Mouse (Mus musculus) limb, embryonic 12.5 days (tissue): ENCODE data around the gene Olfr1012. TPM values are rescaled to one million over a fixed set of nuclear protein-coding genes. Genes with fewer than 3 reads are reported as not detected.
"Not testable (repeated sequence)": the region's sequence is repeated elsewhere in the genome, so short reads cannot be mapped to it uniquely, and the experiment has no call there.

Source experiments
- ATAC-seq: fragments of 200-750 bp; cut with Nextera tagmentation; 2 replicates; pipeline ENCODE4 v1.8.0; 2017; ENCODE audit warnings: low read depth, moderate TSS enrichment; ENCODE audit not compliant: insufficient number of reproducible peaks, insufficient read depth, low FRiP score, low TSS enrichment
- H3K27ac ChIP-seq: fragments of 300-500 bp; sonication (generic); 2 replicates; pipeline ENCODE4 v1.5.1; 2016; ENCODE audit warnings: mild to moderate bottlenecking, moderate library complexity
- H3K27me3 ChIP-seq: fragments of 300-500 bp; sonication (generic); 2 replicates; pipeline ENCODE4 v1.6.1; 2016; ENCODE audit warnings: mild to moderate bottlenecking, moderate library complexity
- H3K36me3 ChIP-seq: fragments of 300-500 bp; sonication (generic); 2 replicates; pipeline ENCODE4 v1.6.1; 2016; ENCODE audit warnings: mild to moderate bottlenecking, moderate library complexity
- H3K4me1 ChIP-seq: fragments of 300-500 bp; sonication (generic); replicated peaks from 2 replicates; pipeline ENCODE4 v1.6.1; 2016
- H3K4me2 ChIP-seq: fragments of 300-500 bp; sonication (generic); 2 replicates; pipeline ENCODE4 v1.6.1; 2016; ENCODE audit warnings: mild to moderate bottlenecking, moderate library complexity
- H3K4me3 ChIP-seq: fragments of 300-500 bp; sonication (generic); replicated peaks from 2 replicates; pipeline ENCODE4 v1.5.1; 2016; ENCODE audit warnings: mild to moderate bottlenecking
- H3K9ac ChIP-seq: fragments of 300-500 bp; sonication (generic); replicated peaks from 2 replicates; pipeline ENCODE4 v1.6.1; 2016; ENCODE audit warnings: mild to moderate bottlenecking, moderate library complexity
- H3K9me3 ChIP-seq: fragments of 300-500 bp; sonication (generic); 2 replicates; pipeline ENCODE4 v1.6.1; 2016; ENCODE audit warnings: mild to moderate bottlenecking, moderate library complexity
- whole genome bisulfite sequencing: fragments of 180-500 bp; shearing (Covaris S2); methylation state at CpG from one replicate; pipeline ENCODE4 v1.1.7; 2016; 5-methylcytosine and 5-hydroxymethylcytosine counted together
- polyA plus RNA-seq: library from polyadenylated mRNA; unstranded; fragments of >200 nt; fragmentation: Nextera tagmentation; extraction: Ambion mirVana; gene quantifications from 2 replicates; pipeline ENCODE4 v1.2.1, GENCODE M21; 2016

Olfr1012 gene
- not detected in 2 replicates for polyA plus RNA-seq

DNA sequence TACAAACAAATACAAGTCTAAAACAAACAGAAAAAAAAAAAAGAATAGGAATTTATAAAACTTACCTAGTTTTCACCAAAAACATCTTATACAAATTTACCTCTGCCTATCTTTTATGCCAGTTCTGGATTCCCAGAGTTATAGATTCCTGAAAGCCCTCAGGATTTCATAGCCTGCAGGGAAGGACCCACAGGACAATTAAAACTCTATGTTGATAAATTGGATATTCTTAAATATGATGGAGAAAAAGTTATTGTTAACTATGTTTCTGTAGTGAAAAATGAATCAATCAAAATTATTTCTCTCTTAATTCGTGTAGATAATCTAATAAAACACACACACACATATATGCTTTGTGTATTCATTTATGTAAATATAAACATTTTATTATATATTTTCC is at the start of gene Olfr1012:
TSS of gene Olfr1012 (minus strand) at position 101 of the 400 bp plus-strand sequence.
- no peak within 1 kb of the TSS for H3K27ac ChIP-seq
- no peaks in the 10 kb centered on the region for H3K27me3 ChIP-seq
- no peaks in the 10 kb centered on the region for H3K36me3 ChIP-seq
- H3K4me2 ChIP-seq: no peak within 1 kb of the TSS
- no peaks in the 10 kb centered on the region for H3K9me3 ChIP-seq
- no peaks in the 10 kb centered on the region for H3K4me1 ChIP-seq
- ATAC-seq: no peak
- no peak within 1 kb of the TSS for H3K9ac ChIP-seq
- 76% methylated on average over 1 of the region's 1 CpGs for WGBS
- no peak within 1 kb of the TSS for H3K4me3 ChIP-seq

DNA sequence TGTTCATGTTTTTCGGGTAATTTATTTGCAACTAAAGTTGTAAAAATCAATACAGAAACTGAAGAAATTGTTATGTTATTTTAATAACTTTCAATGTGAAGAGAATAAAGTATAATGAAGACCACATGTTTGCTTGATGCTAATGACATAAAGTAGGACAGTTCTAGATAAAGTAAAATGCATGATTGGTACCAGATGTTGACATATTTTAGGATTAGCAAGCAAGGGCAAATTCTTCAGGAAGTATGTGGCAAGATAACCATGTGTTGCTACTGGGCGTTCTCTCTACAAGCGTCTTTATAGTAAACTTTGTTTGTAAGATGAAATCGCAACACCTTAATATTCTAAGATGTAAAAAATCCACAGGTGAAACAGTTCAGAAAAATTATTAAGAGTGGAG is 41.9 kb upstream of the Olfr1012 start:
- Histone ChIP-seq H3K9me3 (no peaks in the 10 kb centered on the region), H3K4me3 (no peak overlapping the region), H3K27ac (no peak overlapping the region), H3K9ac (no peak overlapping the region), H3K4me2 (no peak overlapping the region), H3K36me3 (no peaks in the 10 kb centered on the region), H3K4me1 (no peaks in the 10 kb centered on the region), H3K27me3 (no peaks in the 10 kb centered on the region)
- no peak for ATAC-seq
- WGBS: 58% methylated on average over 4 of the region's 4 CpGs

DNA sequence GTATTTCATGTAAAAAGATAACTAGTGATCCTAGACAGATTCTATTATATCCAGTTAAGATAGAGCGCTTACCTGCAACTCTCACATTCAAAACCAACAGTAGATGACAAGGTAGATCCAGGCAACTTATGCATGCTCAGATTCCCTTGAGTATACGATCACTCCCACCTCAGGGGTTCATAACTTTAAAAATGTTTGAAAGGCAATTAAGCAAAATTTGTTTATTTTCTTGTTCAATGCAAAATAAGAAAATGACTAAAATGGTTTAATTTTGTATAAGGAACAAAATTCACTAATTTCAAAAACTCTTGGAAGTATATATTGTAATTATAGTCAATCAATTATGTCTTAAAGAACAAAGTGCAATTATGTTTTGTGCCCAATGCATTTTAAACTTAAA is 39.9 kb upstream of the Olfr1012 start, which contains the start of gene Olfr1016:
TSS of gene Olfr1016 (minus strand) at position 101 of the 400 bp plus-strand sequence.
- no peak within 1 kb of the TSS for H3K4me3 ChIP-seq
- H3K27ac ChIP-seq: no peak within 1 kb of the TSS
- no peaks in the 10 kb centered on the region for H3K27me3 ChIP-seq
- no peak within 1 kb of the TSS for H3K9ac ChIP-seq
- no peaks in the 10 kb centered on the region for H3K4me1 ChIP-seq
- H3K4me2 ChIP-seq: no peak within 1 kb of the TSS
- 90% methylated on average over 2 of the region's 2 CpGs for WGBS
- H3K36me3 ChIP-seq: no peaks in the 10 kb centered on the region
- no peaks in the 10 kb centered on the region for H3K9me3 ChIP-seq
- ATAC-seq: no peak

DNA sequence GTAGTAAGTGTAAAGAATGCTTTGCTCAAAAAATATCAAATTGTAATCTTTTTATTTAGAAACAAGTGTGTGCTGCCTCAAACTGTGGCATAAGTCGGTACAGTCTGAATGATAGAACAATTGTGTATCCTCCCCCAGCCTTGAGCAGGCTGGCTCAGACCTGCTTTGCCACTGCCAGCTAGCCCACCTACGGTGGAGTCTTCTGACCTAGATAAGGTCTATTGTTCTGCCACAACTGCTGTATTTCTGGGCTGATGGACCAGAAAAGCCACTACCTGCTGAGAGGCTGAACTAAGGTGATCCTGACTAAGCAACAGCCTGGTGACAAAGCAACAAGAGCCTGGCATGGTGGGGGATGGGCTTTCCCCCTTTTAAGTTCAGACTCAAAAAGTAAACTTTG is 29.8 kb upstream of the Olfr1012 start:
- 69% methylated on average over 2 of the region's 2 CpGs for WGBS
- no peak for ATAC-seq
- Histone ChIP-seq H3K27me3 (no peaks in the 10 kb centered on the region), H3K36me3 (no peaks in the 10 kb centered on the region), H3K4me2 (no peak overlapping the region), H3K9me3 (no peaks in the 10 kb centered on the region), H3K4me3 (no peak overlapping the region), H3K4me1 (no peaks in the 10 kb centered on the region), H3K27ac (no peak overlapping the region), H3K9ac (no peak overlapping the region)

DNA sequence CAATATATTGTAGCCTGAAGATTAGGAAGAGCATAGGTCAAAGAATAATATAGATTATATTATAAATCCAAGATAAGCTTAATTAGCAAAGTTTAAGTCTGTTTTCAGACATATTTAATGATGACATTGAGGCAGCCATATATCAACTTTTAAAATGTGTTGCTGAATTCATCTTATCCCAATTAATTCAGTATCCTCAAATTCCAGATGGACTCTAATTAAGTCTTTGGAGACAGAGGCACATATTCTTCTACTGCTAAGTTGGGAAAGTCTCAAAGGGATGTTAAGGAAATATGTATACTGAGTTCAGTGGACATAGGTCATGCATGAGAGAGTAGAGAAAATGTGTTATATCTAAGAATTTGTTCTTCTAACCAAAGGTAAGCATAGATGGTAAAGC is 19.2 kb upstream of the Olfr1012 start, which contains the start of gene Olfr1015:
TSS of gene Olfr1015 (plus strand) at position 301 of the 400 bp plus-strand sequence.
- ATAC-seq: no peak

DNA sequence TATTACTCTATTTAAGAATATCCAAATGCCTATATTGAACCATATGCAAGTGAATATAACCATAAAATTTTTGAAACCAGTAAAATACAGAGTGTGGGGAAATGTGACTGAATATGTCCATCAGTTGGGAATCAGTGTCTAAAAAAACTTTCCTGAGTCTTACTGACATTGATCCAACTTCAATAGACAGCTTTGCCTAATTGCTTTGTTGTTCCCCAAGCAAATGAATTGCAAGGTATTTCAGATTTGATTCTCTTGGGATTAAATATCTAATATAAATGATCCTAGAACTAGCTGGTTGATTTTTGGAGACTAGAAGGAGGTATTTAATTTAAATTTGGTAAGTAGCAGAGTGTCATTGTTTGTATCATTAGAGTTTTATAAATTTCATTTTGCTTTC is 9.8 kb upstream of the Olfr1012 start, which contains the start of gene Olfr1014:
TSS of gene Olfr1014 (plus strand) at position 301 of the 400 bp plus-strand sequence.
- no peaks in the 10 kb centered on the region for H3K9me3 ChIP-seq
- no peak within 1 kb of the TSS for H3K4me2 ChIP-seq
- no peaks in the 10 kb centered on the region for H3K36me3 ChIP-seq
- H3K27ac ChIP-seq: no peak within 1 kb of the TSS
- H3K4me1 ChIP-seq: no peaks in the 10 kb centered on the region
- H3K27me3 ChIP-seq: no peaks in the 10 kb centered on the region
- ATAC-seq: no peak
- no peak within 1 kb of the TSS for H3K4me3 ChIP-seq
- H3K9ac ChIP-seq: no peak within 1 kb of the TSS

More for the DNA sequence above, 19.2 kb upstream of the Olfr1012 start, which contains the start of gene Olfr1015:
- Histone ChIP-seq H3K36me3 (no peaks in the 10 kb centered on the region), H3K4me2 (no peak within 1 kb of the TSS), H3K4me1 (no peaks in the 10 kb centered on the region), H3K9ac (no peak within 1 kb of the TSS), H3K4me3 (no peak within 1 kb of the TSS), H3K27me3 (no peaks in the 10 kb centered on the region), H3K9me3 (no peaks in the 10 kb centered on the region), H3K27ac (no peak within 1 kb of the TSS)

DNA sequence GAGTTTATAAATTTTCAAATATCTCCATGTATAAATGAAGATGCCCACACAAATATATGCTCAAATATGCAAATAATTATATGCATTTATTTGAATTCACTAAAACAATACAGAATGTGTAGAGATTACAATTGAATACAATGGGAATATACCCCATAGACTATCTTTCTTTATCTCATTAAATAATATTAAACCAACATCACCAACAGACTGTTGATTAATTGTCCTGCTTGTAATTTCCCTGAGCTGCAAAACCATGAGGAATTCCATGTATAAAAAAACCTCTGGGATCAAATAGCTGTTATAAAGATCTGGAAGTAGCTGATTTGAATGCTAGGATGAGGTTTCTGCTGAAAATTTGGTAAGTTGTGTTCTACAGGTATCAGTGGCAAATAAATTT is 4.2 kb upstream of the Olfr1012 start, which contains the start of gene Olfr1013:
TSS of gene Olfr1013 (plus strand) at position 301 of the 400 bp plus-strand sequence.
- ATAC-seq: no peak
- H3K27ac ChIP-seq: no peak within 1 kb of the TSS
- H3K27me3 ChIP-seq: no peaks in the 10 kb centered on the region
- no peaks in the 10 kb centered on the region for H3K9me3 ChIP-seq
- H3K36me3 ChIP-seq: no peaks in the 10 kb centered on the region
- no peak within 1 kb of the TSS for H3K9ac ChIP-seq
- H3K4me1 ChIP-seq: no peaks in the 10 kb centered on the region
- H3K4me2 ChIP-seq: no peak within 1 kb of the TSS
- no peak within 1 kb of the TSS for H3K4me3 ChIP-seq

DNA sequence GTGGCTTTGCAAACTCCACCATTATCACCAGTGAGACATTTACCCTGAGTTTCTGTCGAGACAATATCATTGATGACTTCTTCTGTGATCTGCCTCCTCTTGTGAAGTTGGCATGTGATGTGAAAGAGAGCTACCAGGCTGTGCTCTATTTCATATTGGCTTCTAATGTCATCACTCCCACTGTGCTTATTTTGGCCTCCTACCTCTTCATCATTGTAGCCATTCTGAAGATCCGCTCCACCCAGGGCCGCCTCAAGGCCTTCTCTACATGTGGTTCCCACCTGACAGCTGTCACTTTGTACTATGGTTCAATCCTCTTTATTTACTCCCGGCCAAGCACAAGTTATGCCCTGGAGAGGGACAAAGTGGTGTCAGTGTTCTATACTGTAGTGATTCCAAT is 8.7 kb downstream of the Olfr1012 start:
- Histone ChIP-seq H3K27me3 (no peaks in the 10 kb centered on the region), H3K4me2 (no peak overlapping the region), H3K9me3 (no peaks in the 10 kb centered on the region), H3K36me3 (no peaks in the 10 kb centered on the region), H3K9ac (no peak overlapping the region), H3K27ac (no peak overlapping the region), H3K4me1 (no peaks in the 10 kb centered on the region), H3K4me3 (no peak overlapping the region)
- WGBS: 84% methylated on average over 4 of the region's 4 CpGs
- no peak for ATAC-seq

DNA sequence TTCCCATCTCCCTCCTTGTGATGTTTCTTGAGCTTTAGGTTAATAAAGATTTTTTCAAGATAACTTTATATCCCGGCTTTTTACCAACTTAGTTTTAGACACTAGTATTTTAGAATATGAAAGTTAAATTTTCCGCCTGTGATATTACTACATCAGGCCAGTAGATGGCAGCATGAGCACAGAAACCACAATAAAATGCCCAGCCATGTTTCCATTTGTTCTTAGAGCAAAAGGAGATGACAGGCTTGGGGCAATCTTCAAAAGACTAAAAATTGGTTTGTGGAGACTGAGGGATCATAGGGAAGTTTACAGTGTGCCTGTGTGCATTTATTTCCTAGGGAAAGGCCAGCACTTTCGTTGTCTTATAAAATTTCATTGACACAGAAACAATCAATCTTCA is 36.8 kb downstream of the Olfr1012 start:
- no peak for ATAC-seq
- H3K4me3 ChIP-seq: no peak overlapping the region
- H3K4me1 ChIP-seq: no peaks in the 10 kb centered on the region
- H3K27me3 ChIP-seq: no peaks in the 10 kb centered on the region
- H3K4me2 ChIP-seq: no peak overlapping the region
- 11% methylated on average over 3 of the region's 3 CpGs for WGBS
- no peak overlapping the region for H3K27ac ChIP-seq
- H3K36me3 ChIP-seq: no peaks in the 10 kb centered on the region
- no peak overlapping the region for H3K9ac ChIP-seq
- no peaks in the 10 kb centered on the region for H3K9me3 ChIP-seq

DNA sequence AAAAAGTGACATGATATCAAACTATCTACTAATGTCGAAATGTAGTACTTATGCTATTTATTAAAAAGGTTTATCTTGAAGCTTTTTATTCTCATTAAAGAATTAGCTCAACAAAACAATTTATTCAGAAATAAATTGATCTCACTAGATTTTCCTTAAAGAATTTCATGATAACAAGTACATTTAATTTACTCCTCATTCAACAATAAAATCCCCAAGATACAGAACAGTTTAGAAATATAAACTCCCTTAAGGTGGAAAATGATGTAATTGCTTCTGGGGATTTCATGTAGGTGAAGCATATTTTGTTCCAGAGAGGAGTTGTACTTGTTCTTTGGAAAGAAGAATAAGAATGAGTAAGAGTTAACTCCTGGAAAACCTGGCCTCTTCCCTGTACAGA is 47.4 kb downstream of the Olfr1012 start, which contains the start of gene Olfr1009:
TSS of gene Olfr1009 (plus strand) at position 301 of the 400 bp plus-strand sequence.
- Histone ChIP-seq H3K4me2 (no peak within 1 kb of the TSS), H3K4me1 (no peaks in the 10 kb centered on the region), H3K27me3 (no peaks in the 10 kb centered on the region), H3K36me3 (no peaks in the 10 kb centered on the region), H3K4me3 (no peak within 1 kb of the TSS), H3K9me3 (no peaks in the 10 kb centered on the region), H3K27ac (no peak within 1 kb of the TSS), H3K9ac (no peak within 1 kb of the TSS)
- WGBS: 85% methylated on average over 1 of the region's 1 CpGs
- ATAC-seq: no peak

DNA sequence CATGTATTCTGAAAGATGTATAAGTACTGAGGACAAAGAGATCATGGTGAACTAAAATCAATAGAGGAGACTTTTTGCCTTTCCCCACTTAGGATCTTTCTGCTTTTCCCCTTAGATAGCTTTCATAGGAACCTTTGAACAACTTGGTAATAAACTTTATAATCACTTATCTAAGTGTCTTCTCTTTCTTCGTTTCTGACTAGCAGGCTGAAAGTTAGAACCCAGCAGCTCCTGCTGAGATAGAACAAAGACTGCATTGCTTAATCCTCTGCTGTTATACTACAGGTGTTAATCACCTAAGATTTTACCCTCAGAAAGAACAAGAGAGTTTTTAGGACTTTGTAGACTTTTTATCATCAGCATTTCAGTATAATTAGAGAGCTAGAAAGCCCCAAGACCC is 51.4 kb downstream of the Olfr1012 start:
- H3K4me3 ChIP-seq: no peak overlapping the region
- no peaks in the 10 kb centered on the region for H3K9me3 ChIP-seq
- H3K27me3 ChIP-seq: no peaks in the 10 kb centered on the region
- 9% methylated on average over 1 of the region's 1 CpGs for WGBS
- H3K4me1 ChIP-seq: no peaks in the 10 kb centered on the region
- no peak overlapping the region for H3K27ac ChIP-seq
- no peak overlapping the region for H3K9ac ChIP-seq
- no peak for ATAC-seq
- no peaks in the 10 kb centered on the region for H3K36me3 ChIP-seq
- no peak overlapping the region for H3K4me2 ChIP-seq

DNA sequence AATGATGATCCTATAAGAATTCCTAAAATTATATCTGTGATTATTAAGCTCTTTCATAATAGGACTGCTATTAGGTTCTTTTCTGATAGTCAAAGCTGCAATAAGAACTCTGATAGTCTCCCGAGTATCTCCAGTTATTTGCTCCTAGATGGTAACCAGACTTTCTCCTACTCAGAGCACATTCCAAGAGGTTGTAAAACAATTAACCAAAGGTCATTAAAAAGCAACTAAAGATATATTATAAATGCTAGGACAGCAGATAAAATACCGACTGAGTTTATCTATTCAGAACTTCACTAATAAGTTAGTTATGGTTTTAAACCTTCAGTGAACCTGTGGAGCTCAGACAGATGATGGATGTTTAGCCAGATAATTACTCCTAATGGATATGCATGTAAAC is 51.9 kb downstream of the Olfr1012 start:
- not testable (repeated sequence) for H3K4me1 ChIP-seq, H3K27me3 ChIP-seq, H3K9me3 ChIP-seq, H3K4me3 ChIP-seq, H3K4me2 ChIP-seq, H3K9ac ChIP-seq, H3K27ac ChIP-seq, H3K36me3 ChIP-seq, ATAC-seq
- 30% methylated on average over 2 of the region's 2 CpGs for WGBS
